ENCODE assay signal across 8 mouse cellular contexts in genomic region chr7:81828681-81829378, GRCm38 (mm10). TPM values are rescaled to one million over a fixed set of nuclear protein-coding genes. Genes with fewer than 3 reads are reported as not detected.
DNase-seq lines count a peak whose midpoint lies in the region; ATAC-seq lines count a peak whose summit lies in the region.

No protein-coding gene starts in this region.

- H3K4me2 ChIP-seq in heart, embryonic 14.5 days (ENCODE audit: low read length) = peak overlapping the region; percentile 94
- H3K4me2 ChIP-seq in liver, embryonic 16.5 days (ENCODE audit: low read depth, low read length) = peak overlapping the region; percentile 93
- peak overlapping the region; percentile 78 for H3K4me2 ChIP-seq in neural tube, embryonic 14.5 days (ENCODE audit: low read depth, low read length)

- H3K27me3 ChIP-seq in heart, embryonic 14.5 days (ENCODE audit: control insufficient read depth, insufficient read depth, low read length) = no peaks in the 10 kb centered on the region
- H3K27me3 ChIP-seq in liver, embryonic 16.5 days (ENCODE audit: control insufficient read depth, insufficient read depth, low read depth, low read length) = no peaks in the 10 kb centered on the region
- H3K27me3 ChIP-seq in neural tube, embryonic 14.5 days (ENCODE audit: control insufficient read depth, insufficient read depth, low read length) = no peaks in the 10 kb centered on the region

- no peaks in the 10 kb centered on the region for H3K36me3 ChIP-seq in heart, embryonic 14.5 days (ENCODE audit: control insufficient read depth, insufficient read depth, low read length)
- H3K36me3 ChIP-seq in liver, embryonic 16.5 days (ENCODE audit: control insufficient read depth, insufficient read depth) = no peaks in the 10 kb centered on the region
- H3K36me3 ChIP-seq in neural tube, embryonic 14.5 days (ENCODE audit: control insufficient read depth, insufficient read depth, low read length) = no peaks in the 10 kb centered on the region

- H3K4me1 ChIP-seq in heart, embryonic 14.5 days (ENCODE audit: control insufficient read depth in 2 of 2, insufficient read depth in 2 of 2, low read length in 2 of 2) = peaks cover 8 to 44% of the 10 kb centered on the region in 2 experiments
- H3K4me1 ChIP-seq in liver, embryonic 16.5 days (ENCODE audit: control insufficient read depth, low read depth, low read length) = peaks cover 21% of the 10 kb centered on the region
- peaks cover 31% of the 10 kb centered on the region for H3K4me1 ChIP-seq in neural tube, embryonic 14.5 days (ENCODE audit: control insufficient read depth, insufficient read depth, low read length)

- peak; percentile 60 for ATAC-seq in erythroblast, adult 5-6 weeks (replicated peaks; ENCODE audit: low FRiP score, poor library complexity, severe bottlenecking)
- ATAC-seq in heart, embryonic 14.5 days (ENCODE audit: insufficient number of reproducible peaks, insufficient read depth, low FRiP score, low read depth) = peak; percentile 59
- peak; percentile 62 for ATAC-seq in liver, embryonic 16.5 days (ENCODE audit: low read depth)
- peak; percentile 79 for ATAC-seq in neural tube, embryonic 14.5 days (ENCODE audit: low read depth)

- peak; percentile 14 to 25 for DNase-seq in CD8-positive naive resting alpha-beta T cell, adult 2 months (ENCODE audit: low read depth in 2 of 2, low spot score in 2 of 2)
- peak; percentile 42 for DNase-seq in brain, adult 2 months (ENCODE audit: low read depth, low spot score)
- peak; percentile 68 for DNase-seq in kidney, postnatal 10 days
- peak; percentile 77 for DNase-seq in testis, postnatal 14 days (ENCODE audit: low spot score)

- WGBS in heart, embryonic 14.5 days = under 1% methylated on average over 64 of the region's 91 CpGs
- WGBS in liver, embryonic 16.5 days (ENCODE audit: insufficient replicate concordance) = under 1% methylated on average over 68 of the region's 91 CpGs
- under 1% methylated on average over 65 of the region's 91 CpGs for WGBS in neural tube, embryonic 14.5 days

- H3K9ac ChIP-seq in heart, embryonic 14.5 days (ENCODE audit: low read length) = peak overlapping the region; percentile 95
- H3K9ac ChIP-seq in liver, embryonic 16.5 days (ENCODE audit: low read depth, low read length) = peak overlapping the region; percentile 87
- peak overlapping the region; percentile 96 for H3K9ac ChIP-seq in neural tube, embryonic 14.5 days (replicated peaks; ENCODE audit: low read depth, low read length)

- H3K9me3 ChIP-seq in heart, embryonic 14.5 days (ENCODE audit: control insufficient read depth, low read length) = no peaks in the 10 kb centered on the region
- no peaks in the 10 kb centered on the region for H3K9me3 ChIP-seq in liver, embryonic 16.5 days (replicated peaks; ENCODE audit: control insufficient read depth, low read length)
- no peaks in the 10 kb centered on the region for H3K9me3 ChIP-seq in neural tube, embryonic 14.5 days (ENCODE audit: control insufficient read depth, low read length)

- peak overlapping the region; percentile 97 to 98 for H3K27ac ChIP-seq in heart, embryonic 14.5 days (replicated peaks in 1 of 2; ENCODE audit: control insufficient read depth in 1 of 2, insufficient read depth in 1 of 2, low read depth in 2 of 2, low read length in 2 of 2)
- H3K27ac ChIP-seq in liver, embryonic 16.5 days (ENCODE audit: low read length) = peak overlapping the region; percentile 87
- peak overlapping the region; percentile 95 for H3K27ac ChIP-seq in neural tube, embryonic 14.5 days (ENCODE audit: low read depth, low read length)

- H3K4me3 ChIP-seq in heart, embryonic 14.5 days (ENCODE audit: control insufficient read depth in 1 of 2, insufficient read depth in 1 of 2, low read depth in 1 of 2, low read length in 2 of 2) = peak overlapping the region; percentile 80 to 85
- peak overlapping the region; percentile 86 for H3K4me3 ChIP-seq in liver, embryonic 16.5 days (ENCODE audit: low read depth, low read length)
- peak overlapping the region; percentile 81 for H3K4me3 ChIP-seq in neural tube, embryonic 14.5 days (ENCODE audit: low read depth, low read length)

RNA-seq across cellular contexts. Expression of gene Btbd1, which starts 0.4 kb away (rescaled TPM):
- 12.7 and 16.9 TPM in 2 replicates for total RNA-seq in erythroblast, adult 5-6 weeks (2015; ENCODE audit: low replicate concordance)
- total RNA-seq in erythroblast, adult 5-6 weeks (2017; ENCODE audit: low replicate concordance) = 23.1 and 39.8 TPM in 2 replicates
- 126 and 130 TPM in 2 replicates for polyA plus RNA-seq in heart, embryonic 14.5 days (2014; fragmentation: Nextera tagmentation; extraction: Ambion mirVana)
- polyA plus RNA-seq in liver, embryonic 16.5 days (2015; fragmentation: Nextera tagmentation; extraction: Ambion mirVana) = 13.5 and 14.0 TPM in 2 replicates
- 137 and 144 TPM in 2 replicates for polyA plus RNA-seq in neural tube, embryonic 14.5 days (2014; fragmentation: Nextera tagmentation; extraction: Ambion mirVana)

RNA-seq across cellular contexts. Expression of gene Gm10160, which starts 26.8 kb away (rescaled TPM):
- not detected in 2 replicates for total RNA-seq in erythroblast, adult 5-6 weeks (2015; ENCODE audit: low replicate concordance)
- total RNA-seq in erythroblast, adult 5-6 weeks (2017; ENCODE audit: low replicate concordance) = not detected in 2 replicates
- polyA plus RNA-seq in heart, embryonic 14.5 days (2014; fragmentation: Nextera tagmentation; extraction: Ambion mirVana) = not detected in 2 replicates
- not detected in 2 replicates for polyA plus RNA-seq in liver, embryonic 16.5 days (2015; fragmentation: Nextera tagmentation; extraction: Ambion mirVana)
- not detected in 2 replicates for polyA plus RNA-seq in neural tube, embryonic 14.5 days (2014; fragmentation: Nextera tagmentation; extraction: Ambion mirVana)

RNA-seq across cellular contexts. Expression of gene Tm6sf1, which starts 30.0 kb away (rescaled TPM):
- 35.3 and 48.8 TPM in 2 replicates for total RNA-seq in erythroblast, adult 5-6 weeks (2015; ENCODE audit: low replicate concordance)
- total RNA-seq in erythroblast, adult 5-6 weeks (2017; ENCODE audit: low replicate concordance) = 37.1 and 44.6 TPM in 2 replicates
- 33.7 and 34.4 TPM in 2 replicates for polyA plus RNA-seq in heart, embryonic 14.5 days (2014; fragmentation: Nextera tagmentation; extraction: Ambion mirVana)
- 9.6 and 10.4 TPM in 2 replicates for polyA plus RNA-seq in liver, embryonic 16.5 days (2015; fragmentation: Nextera tagmentation; extraction: Ambion mirVana)
- polyA plus RNA-seq in neural tube, embryonic 14.5 days (2014; fragmentation: Nextera tagmentation; extraction: Ambion mirVana) = 12.4 and 12.5 TPM in 2 replicates

RNA-seq across cellular contexts. Expression of gene 3110040N11Rik, which starts 39.6 kb away (rescaled TPM):
- 29.3 TPM in 1 of 2 replicates, not detected in the other for total RNA-seq in erythroblast, adult 5-6 weeks (2015; ENCODE audit: low replicate concordance)
- 0.51 and 28.7 TPM in 2 replicates for total RNA-seq in erythroblast, adult 5-6 weeks (2017; ENCODE audit: low replicate concordance)
- polyA plus RNA-seq in heart, embryonic 14.5 days (2014; fragmentation: Nextera tagmentation; extraction: Ambion mirVana) = 33.9 and 40.5 TPM in 2 replicates
- 19.0 and 19.2 TPM in 2 replicates for polyA plus RNA-seq in liver, embryonic 16.5 days (2015; fragmentation: Nextera tagmentation; extraction: Ambion mirVana)
- 45.3 and 55.4 TPM in 2 replicates for polyA plus RNA-seq in neural tube, embryonic 14.5 days (2014; fragmentation: Nextera tagmentation; extraction: Ambion mirVana)

Comparison
In these comparisons a context has a peak if more than half of its experiments do, and no peak if none do; other contexts are left out.
1. Peak in every context shown above with its lines: DNase-seq, ATAC-seq, H3K4me3 ChIP-seq and H3K27ac ChIP-seq.
2. DNase-seq: peak in every context shown above with its lines; median percentile 77 in testis, postnatal 14 days; 68 in kidney, postnatal 10 days; 42 in brain, adult 2 months; 20 in CD8-positive naive resting alpha-beta T cell, adult 2 months.